Mouse (Mus musculus): ENCODE data around the gene Myd88. TPM values are rescaled to one million over a fixed set of nuclear protein-coding genes. Genes with fewer than 3 reads are reported as not detected.

Myd88 gene
- polyA plus RNA-seq (2012; fragmentation: generic; extraction: Trizol): 16.0 TPM

GRCm38 (mm10) chr9:119340909-119341816, at the start of gene Myd88:
Gene Myd88, minus strand, starts transcription at chr9:119341411.
- Histone ChIP-seq H3K4me2 (ENCODE audit: low read depth) (peak within 1 kb of the TSS; percentile 83), H3K4me3 (peak within 1 kb of the TSS; percentile 39), H3K79me2 (ENCODE audit: control insufficient read depth, insufficient read depth) (peaks cover 7% of the 10 kb centered on the region), H3K36me3 (ENCODE audit: control insufficient read depth, insufficient read depth) (peaks cover 4% of the 10 kb centered on the region), H3ac (ENCODE audit: control insufficient read depth, insufficient read length) (peak within 1 kb of the TSS; percentile 52), H3K27me3 (ENCODE audit: control insufficient read depth, insufficient read depth, insufficient read length) (no peaks in the 10 kb centered on the region)
- TF ChIP-seq MYOG (IDR thresholded peaks at IDR 0.05; ENCODE audit: control insufficient read depth in 1 of 3, insufficient read depth in 1 of 3, insufficient read length in 2 of 3, low read depth in 2 of 3) (no peak), TCF3 (IDR thresholded peaks at IDR 0.05; ENCODE audit: insufficient read length, low read depth) (no peak), POLR2AphosphoS2 (IDR thresholded peaks at IDR 0.05; ENCODE audit: insufficient read length, low read depth) (peak; percentile 67), MAX (IDR thresholded peaks at IDR 0.05; ENCODE audit: low read depth) (no peak), POLR2A (IDR thresholded peaks at IDR 0.05; ENCODE audit: insufficient read length, low read depth) (peak; percentile 59), TCF12 (IDR thresholded peaks at IDR 0.05; ENCODE audit: insufficient read depth, poor library complexity, severe bottlenecking) (no peak), MYOD1 (IDR thresholded peaks at IDR 0.05; ENCODE audit: control insufficient read depth in 1 of 3, insufficient read length in 2 of 3, low read depth in 2 of 3) (no peak), CEBPB (IDR thresholded peaks at IDR 0.05; ENCODE audit: insufficient read depth, poor library complexity, severe bottlenecking) (peak; percentile 86), E2F4 (IDR thresholded peaks at IDR 0.05; ENCODE audit: insufficient read depth) (no peak), SRF (IDR thresholded peaks at IDR 0.05; ENCODE audit: control insufficient read depth, insufficient read length, low read depth) (no peak), USF1 (IDR thresholded peaks at IDR 0.05; ENCODE audit: low read depth) (no peak), REST (IDR thresholded peaks at IDR 0.05; ENCODE audit: insufficient read depth, insufficient read length) (no peak)

DNA sequence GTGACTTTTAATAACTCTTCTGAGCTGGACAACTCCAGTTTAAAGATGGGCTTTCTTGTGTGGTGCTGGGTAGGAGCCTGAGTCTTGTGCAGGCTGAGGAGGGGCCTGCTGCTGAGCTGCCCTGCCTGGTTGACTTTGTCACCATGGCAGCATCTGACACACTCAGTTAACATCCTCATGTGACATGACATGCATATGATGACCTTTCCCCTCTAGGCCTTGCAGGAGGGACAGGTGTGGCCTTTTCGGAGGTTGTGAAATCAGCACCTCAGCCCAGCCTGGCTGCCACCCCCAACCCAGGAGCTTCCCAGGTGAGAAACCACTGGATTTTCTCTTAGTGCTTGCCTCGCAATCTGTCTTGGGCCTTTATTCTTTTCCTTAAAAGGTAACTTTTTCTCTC, 49.0 kb upstream of the Myd88 start:
- Histone ChIP-seq H3K4me2 (ENCODE audit: low read depth) (no peak overlapping the region), H3K27me3 (ENCODE audit: control insufficient read depth, insufficient read depth, insufficient read length) (no peaks in the 10 kb centered on the region), H3K36me3 (ENCODE audit: control insufficient read depth, insufficient read depth) (no peaks in the 10 kb centered on the region), H3ac (ENCODE audit: control insufficient read depth, insufficient read length) (no peak overlapping the region), H3K4me3 (no peak overlapping the region), H3K79me2 (ENCODE audit: control insufficient read depth, insufficient read depth) (no peaks in the 10 kb centered on the region)
- TF ChIP-seq TCF3 (IDR thresholded peaks at IDR 0.05; ENCODE audit: insufficient read length, low read depth) (no peak), SRF (IDR thresholded peaks at IDR 0.05; ENCODE audit: control insufficient read depth, insufficient read length, low read depth) (no peak), REST (IDR thresholded peaks at IDR 0.05; ENCODE audit: insufficient read depth, insufficient read length) (no peak), POLR2A (IDR thresholded peaks at IDR 0.05; ENCODE audit: insufficient read length, low read depth) (no peak), TCF12 (IDR thresholded peaks at IDR 0.05; ENCODE audit: insufficient read depth, poor library complexity, severe bottlenecking) (no peak), POLR2AphosphoS2 (IDR thresholded peaks at IDR 0.05; ENCODE audit: insufficient read length, low read depth) (no peak), MYOD1 (IDR thresholded peaks at IDR 0.05; ENCODE audit: control insufficient read depth in 1 of 3, insufficient read length in 2 of 3, low read depth in 2 of 3) (no peak), USF1 (IDR thresholded peaks at IDR 0.05; ENCODE audit: low read depth) (no peak), E2F4 (IDR thresholded peaks at IDR 0.05; ENCODE audit: insufficient read depth) (no peak), CEBPB (IDR thresholded peaks at IDR 0.05; ENCODE audit: insufficient read depth, poor library complexity, severe bottlenecking) (no peak), MAX (IDR thresholded peaks at IDR 0.05; ENCODE audit: low read depth) (no peak), MYOG (IDR thresholded peaks at IDR 0.05; ENCODE audit: control insufficient read depth in 1 of 3, insufficient read depth in 1 of 3, insufficient read length in 2 of 3, low read depth in 2 of 3) (no peak)

DNA sequence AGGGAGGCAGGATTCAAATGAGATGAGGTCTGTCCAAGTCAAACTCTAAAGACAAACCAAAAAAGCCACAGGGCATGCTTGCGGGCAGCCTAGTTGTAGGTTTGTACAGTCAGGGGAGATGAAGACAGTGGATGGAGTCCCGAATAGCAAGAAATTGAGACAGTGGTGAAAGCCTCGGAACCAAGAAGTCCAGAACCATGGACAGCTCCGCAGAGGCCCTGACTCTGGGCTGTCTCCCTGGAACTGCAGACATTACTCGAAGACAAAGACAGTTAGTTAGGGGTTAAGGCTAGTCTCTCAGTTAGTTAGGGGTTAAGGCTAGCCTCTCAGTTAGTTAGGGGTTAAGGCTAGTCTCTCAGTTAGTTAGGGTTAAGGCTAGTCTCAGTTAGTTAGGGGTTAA, 47.7 kb upstream of the Myd88 start:
- no peak overlapping the region for H3K4me3 ChIP-seq
- H3K36me3 ChIP-seq (ENCODE audit: control insufficient read depth, insufficient read depth): no peaks in the 10 kb centered on the region
- no peaks in the 10 kb centered on the region for H3K79me2 ChIP-seq (ENCODE audit: control insufficient read depth, insufficient read depth)
- no peak overlapping the region for H3K4me2 ChIP-seq (ENCODE audit: low read depth)
- peak; percentile 76 for TF ChIP-seq REST (IDR thresholded peaks at IDR 0.05; ENCODE audit: insufficient read depth, insufficient read length)
- TF ChIP-seq SRF (IDR thresholded peaks at IDR 0.05; ENCODE audit: control insufficient read depth, insufficient read length, low read depth): no peak
- TF ChIP-seq POLR2A (IDR thresholded peaks at IDR 0.05; ENCODE audit: insufficient read length, low read depth): no peak
- no peak for TF ChIP-seq CEBPB (IDR thresholded peaks at IDR 0.05; ENCODE audit: insufficient read depth, poor library complexity, severe bottlenecking)
- no peak for TF ChIP-seq TCF12 (IDR thresholded peaks at IDR 0.05; ENCODE audit: insufficient read depth, poor library complexity, severe bottlenecking)
- TF ChIP-seq USF1 (IDR thresholded peaks at IDR 0.05; ENCODE audit: low read depth): no peak
- TF ChIP-seq POLR2AphosphoS2 (IDR thresholded peaks at IDR 0.05; ENCODE audit: insufficient read length, low read depth): no peak
- TF ChIP-seq MYOD1 (IDR thresholded peaks at IDR 0.05; ENCODE audit: control insufficient read depth in 1 of 3, insufficient read length in 2 of 3, low read depth in 2 of 3): no peak
- H3ac ChIP-seq (ENCODE audit: control insufficient read depth, insufficient read length): no peak overlapping the region
- no peaks in the 10 kb centered on the region for H3K27me3 ChIP-seq (ENCODE audit: control insufficient read depth, insufficient read depth, insufficient read length)

GRCm38 (mm10) chr9:119382603-119383002, 41.4 kb upstream of the Myd88 start:
- Histone ChIP-seq H3K79me2 (ENCODE audit: control insufficient read depth, insufficient read depth) (no peaks in the 10 kb centered on the region), H3K4me2 (ENCODE audit: low read depth) (no peak overlapping the region), H3K36me3 (ENCODE audit: control insufficient read depth, insufficient read depth) (no peaks in the 10 kb centered on the region), H3K27me3 (ENCODE audit: control insufficient read depth, insufficient read depth, insufficient read length) (no peaks in the 10 kb centered on the region), H3ac (ENCODE audit: control insufficient read depth, insufficient read length) (no peak overlapping the region), H3K4me3 (no peak overlapping the region)
- TF ChIP-seq CEBPB (IDR thresholded peaks at IDR 0.05; ENCODE audit: insufficient read depth, poor library complexity, severe bottlenecking) (no peak), USF1 (IDR thresholded peaks at IDR 0.05; ENCODE audit: low read depth) (no peak), MYOG (IDR thresholded peaks at IDR 0.05; ENCODE audit: control insufficient read depth in 1 of 3, insufficient read depth in 1 of 3, insufficient read length in 2 of 3, low read depth in 2 of 3) (no peak), REST (IDR thresholded peaks at IDR 0.05; ENCODE audit: insufficient read depth, insufficient read length) (no peak), POLR2A (IDR thresholded peaks at IDR 0.05; ENCODE audit: insufficient read length, low read depth) (no peak), POLR2AphosphoS2 (IDR thresholded peaks at IDR 0.05; ENCODE audit: insufficient read length, low read depth) (no peak), MAX (IDR thresholded peaks at IDR 0.05; ENCODE audit: low read depth) (no peak), TCF3 (IDR thresholded peaks at IDR 0.05; ENCODE audit: insufficient read length, low read depth) (no peak), MYOD1 (IDR thresholded peaks at IDR 0.05; ENCODE audit: control insufficient read depth in 1 of 3, insufficient read length in 2 of 3, low read depth in 2 of 3) (no peak), E2F4 (IDR thresholded peaks at IDR 0.05; ENCODE audit: insufficient read depth) (no peak), SRF (IDR thresholded peaks at IDR 0.05; ENCODE audit: control insufficient read depth, insufficient read length, low read depth) (no peak)
